Mouse (Mus musculus): Measurements from ENCODE around the gene Med23. TPM values are rescaled to one million over a fixed set of nuclear protein-coding genes. Genes with fewer than 3 reads are reported as not detected.

The Med23 gene
- polyA plus RNA-seq (2015; fragmentation: Nextera tagmentation; extraction: Ambion mirVana), result 12.1 and 13.3 TPM in 2 replicates

DNA sequence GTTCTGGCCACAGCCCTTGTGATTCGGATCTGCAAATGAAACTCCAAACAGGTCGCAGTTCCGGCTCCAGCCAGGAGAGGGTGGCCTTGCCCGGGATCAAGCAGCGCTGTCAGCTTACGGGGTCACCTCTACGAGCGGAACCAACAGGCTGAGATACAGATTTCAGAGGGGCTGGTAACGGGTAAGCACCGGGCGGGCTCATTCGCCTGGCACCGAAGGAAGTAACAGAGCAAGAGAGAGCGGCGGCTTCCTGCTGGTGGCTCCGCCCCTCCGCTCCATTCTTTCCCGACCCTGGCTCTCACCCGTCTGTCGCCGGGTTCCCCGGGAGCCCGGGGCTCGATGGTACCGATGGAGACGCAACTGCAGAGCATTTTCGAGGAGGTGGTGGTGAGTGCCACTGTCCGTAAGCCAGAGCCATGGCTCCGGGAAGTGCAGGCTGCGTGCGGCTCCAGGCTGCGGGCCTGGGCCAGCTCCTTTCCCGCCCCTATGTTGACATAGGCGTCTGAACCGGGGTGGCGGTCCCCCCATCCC, at the start of gene Med23:
Gene Med23 (plus strand): TSS at position 227 of the 531 bp plus-strand sequence.
- no peaks in the 10 kb centered on the region for H3K27me3 ChIP-seq (ENCODE audit: insufficient read depth, low read length)
- ATAC-seq (replicated peaks; ENCODE audit: low FRiP score, low read depth) (peak; percentile 100), DNase-seq (ENCODE audit: low spot score) (peak; percentile 98)
- peak within 1 kb of the TSS; percentile 85 for H3K9ac ChIP-seq (ENCODE audit: low read depth, low read length)
- H3K4me2 ChIP-seq (ENCODE audit: low read length), result peak within 1 kb of the TSS; percentile 59
- TF ChIP-seq CTCF (IDR thresholded peaks at IDR 0.05; ENCODE audit: low read depth), result peak; percentile 94
- H3K4me3 ChIP-seq (replicated peaks; ENCODE audit: low read depth, low read length), result peak within 1 kb of the TSS; percentile 86
- WGBS, result under 1% methylated on average over 35 of the region's 36 CpGs
- peaks cover 13% of the 10 kb centered on the region; the same call in 1 of the 2 replicates for H3K36me3 ChIP-seq (ENCODE audit: insufficient read depth, low read length)
- H3K9me3 ChIP-seq (replicated peaks; ENCODE audit: low read length), result no peaks in the 10 kb centered on the region
- H3K27ac ChIP-seq, result no peak within 1 kb of the TSS
- no peaks in the 10 kb centered on the region for H3K4me1 ChIP-seq (replicated peaks; ENCODE audit: insufficient read depth, low read length)

DNA sequence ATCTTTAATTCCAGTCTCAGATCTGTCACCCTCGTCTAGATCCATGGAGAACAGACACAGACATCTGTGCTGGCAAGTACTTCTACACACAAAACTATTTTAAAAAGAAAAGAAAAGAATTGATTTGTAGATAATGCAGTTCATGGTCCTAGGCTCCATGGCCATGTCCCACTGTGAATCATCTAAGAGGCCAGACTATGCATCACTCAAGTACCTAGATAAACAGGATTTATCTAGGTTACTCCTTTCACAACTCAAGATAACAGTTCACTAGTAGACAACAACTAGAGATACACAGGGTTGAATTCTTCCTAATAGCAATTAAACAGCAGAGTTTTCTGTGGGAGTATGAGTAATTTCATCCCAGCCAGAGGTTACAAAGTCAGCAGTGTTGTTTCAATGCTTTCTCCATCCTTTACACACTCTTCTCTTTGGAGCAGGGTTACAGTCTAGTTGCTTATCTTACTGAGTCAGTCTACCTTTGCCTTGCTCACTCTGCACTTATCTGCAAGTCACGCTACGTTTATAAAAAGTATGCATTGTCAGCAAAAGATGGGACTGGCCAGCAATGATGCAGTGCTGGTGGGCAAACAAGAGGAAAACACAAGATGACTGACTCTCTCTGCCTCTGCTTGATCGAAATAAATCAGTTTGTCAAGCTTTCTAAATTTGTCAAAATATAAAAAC, 47.7 kb upstream of the Med23 start:
- no peak overlapping the region for H3K4me2 ChIP-seq (ENCODE audit: low read length)
- WGBS, result 57% methylated on average over 4 of the region's 4 CpGs
- H3K27me3 ChIP-seq (ENCODE audit: insufficient read depth, low read length), result no peaks in the 10 kb centered on the region
- no peaks in the 10 kb centered on the region for H3K36me3 ChIP-seq (ENCODE audit: insufficient read depth, low read length)
- no peak overlapping the region for H3K27ac ChIP-seq
- H3K4me1 ChIP-seq (replicated peaks; ENCODE audit: insufficient read depth, low read length), result 0 out of 2 replicates have a peak, but pooled peaks cover 6% of the 10 kb centered on the region
- ATAC-seq (replicated peaks; ENCODE audit: low FRiP score, low read depth), result no peak
- no peak overlapping the region for H3K9ac ChIP-seq (ENCODE audit: low read depth, low read length)
- TF ChIP-seq CTCF (IDR thresholded peaks at IDR 0.05; ENCODE audit: low read depth), result no peak
- DNase-seq (ENCODE audit: low spot score), result no peak
- no peak overlapping the region for H3K4me3 ChIP-seq (replicated peaks; ENCODE audit: low read depth, low read length)
- H3K9me3 ChIP-seq (replicated peaks; ENCODE audit: low read length), result no peaks in the 10 kb centered on the region

DNA sequence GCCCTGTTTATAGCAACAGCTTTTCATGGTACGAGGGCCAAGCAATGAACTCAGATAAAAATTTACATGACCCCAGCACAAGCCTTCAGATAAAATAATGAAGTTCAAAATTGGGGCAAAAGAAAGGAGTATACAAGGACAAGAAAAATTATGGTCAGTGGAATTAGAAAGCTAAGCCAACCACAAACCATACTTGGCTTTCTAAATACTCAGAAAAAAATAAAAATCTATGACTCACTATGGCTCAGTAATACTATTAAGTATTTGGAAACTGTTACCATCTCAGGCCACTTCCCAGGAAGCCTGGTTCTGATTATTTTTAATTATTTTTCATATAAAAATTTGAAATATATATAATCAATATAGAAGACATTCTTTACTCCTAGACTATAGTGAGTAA, 46.9 kb upstream of the Med23 start:
- no peak overlapping the region for H3K4me3 ChIP-seq (replicated peaks; ENCODE audit: low read depth, low read length)
- H3K9ac ChIP-seq (ENCODE audit: low read depth, low read length), result no peak overlapping the region
- no peak for DNase-seq (ENCODE audit: low spot score)
- WGBS, result 35% methylated on average over 1 of the region's 1 CpGs
- H3K27me3 ChIP-seq (ENCODE audit: insufficient read depth, low read length), result no peaks in the 10 kb centered on the region
- no peaks in the 10 kb centered on the region for H3K9me3 ChIP-seq (replicated peaks; ENCODE audit: low read length)
- no peaks in the 10 kb centered on the region for H3K36me3 ChIP-seq (ENCODE audit: insufficient read depth, low read length)
- H3K27ac ChIP-seq, result peak overlapping the region; percentile 22; the same call in 1 of the 2 replicates
- H3K4me1 ChIP-seq (replicated peaks; ENCODE audit: insufficient read depth, low read length), result 0 out of 2 replicates have a peak, but pooled peaks cover 6% of the 10 kb centered on the region
- no peak for ATAC-seq (replicated peaks; ENCODE audit: low FRiP score, low read depth)
- H3K4me2 ChIP-seq (ENCODE audit: low read length), result no peak overlapping the region
- no peak for TF ChIP-seq CTCF (IDR thresholded peaks at IDR 0.05; ENCODE audit: low read depth)

DNA sequence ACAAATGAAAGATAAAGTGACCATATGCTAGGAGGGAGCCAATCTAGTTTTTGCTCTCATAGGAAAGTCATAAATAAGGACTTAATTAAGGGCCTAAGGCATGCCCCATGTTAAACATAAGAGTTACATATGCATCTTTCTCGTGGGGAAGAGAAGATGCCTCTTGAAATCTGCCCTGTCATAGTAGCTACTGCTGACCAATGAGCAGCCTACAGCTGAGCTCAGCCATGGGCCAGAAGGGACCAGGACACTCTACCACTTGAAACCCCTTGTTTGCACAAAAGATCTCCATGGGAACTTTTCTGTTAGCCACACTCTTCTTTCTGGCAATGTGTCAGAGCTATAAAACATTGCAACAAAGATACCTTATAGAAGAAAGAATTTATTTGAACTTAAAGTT, 46.5 kb upstream of the Med23 start:
- Histone ChIP-seq H3K27ac (peak overlapping the region; percentile 22; the same call in 1 of the 2 replicates), H3K9ac (ENCODE audit: low read depth, low read length) (no peak overlapping the region), H3K4me2 (ENCODE audit: low read length) (peak overlapping the region; percentile 6; the same call in 1 of the 2 replicates), H3K27me3 (ENCODE audit: insufficient read depth, low read length) (no peaks in the 10 kb centered on the region), H3K36me3 (ENCODE audit: insufficient read depth, low read length) (no peaks in the 10 kb centered on the region), H3K4me3 (replicated peaks; ENCODE audit: low read depth, low read length) (no peak overlapping the region), H3K4me1 (replicated peaks; ENCODE audit: insufficient read depth, low read length) (0 out of 2 replicates have a peak, but pooled peaks cover 6% of the 10 kb centered on the region), H3K9me3 (replicated peaks; ENCODE audit: low read length) (no peaks in the 10 kb centered on the region)
- no peak for TF ChIP-seq CTCF (IDR thresholded peaks at IDR 0.05; ENCODE audit: low read depth)
- no peak for ATAC-seq (replicated peaks; ENCODE audit: low FRiP score, low read depth)
- DNase-seq (ENCODE audit: low spot score), result no peak
- WGBS, result 40% methylated on average over 1 of the region's 1 CpGs

DNA sequence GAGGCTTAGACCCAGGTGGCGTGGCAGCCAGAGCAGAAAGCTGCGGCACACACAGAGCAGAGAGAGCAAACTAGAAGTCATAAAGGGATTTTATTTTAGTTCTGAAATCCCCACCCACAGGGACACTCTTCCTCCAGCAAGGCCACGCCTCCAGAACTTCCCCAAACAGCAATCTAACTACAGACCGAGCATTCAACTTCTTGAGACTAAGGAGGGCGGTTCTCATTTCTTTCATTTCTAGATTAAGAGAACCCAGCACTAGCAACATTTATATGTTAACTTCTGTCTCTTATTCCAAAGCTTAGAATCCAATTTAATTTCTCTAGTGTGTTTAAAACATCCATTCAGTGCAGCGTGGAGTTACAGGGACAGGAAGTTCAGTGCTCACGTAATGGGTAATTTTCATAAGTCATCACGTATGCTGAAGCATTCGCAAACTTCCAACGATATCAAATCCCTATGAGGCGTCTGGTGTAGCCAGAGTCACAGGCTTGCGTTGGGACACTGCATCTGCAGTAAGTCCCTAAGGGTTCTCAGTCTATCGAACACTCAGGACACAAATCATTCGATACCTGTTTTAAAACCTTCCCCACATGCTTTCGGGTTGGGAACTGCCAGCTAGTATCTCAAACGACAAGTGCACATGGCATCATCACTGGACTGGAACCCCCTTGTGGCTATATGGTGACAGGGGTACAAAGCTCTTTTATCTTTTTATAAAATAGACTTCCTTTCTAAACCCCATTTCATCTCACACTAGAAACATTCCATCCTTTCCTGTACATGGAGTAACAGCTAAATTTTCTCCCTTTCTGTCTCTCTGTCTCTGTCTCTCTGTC, 45.9 kb upstream of the Med23 start:
- Histone ChIP-seq H3K4me1 (replicated peaks; ENCODE audit: insufficient read depth, low read length) (0 out of 2 replicates have a peak, but pooled peaks cover 6% of the 10 kb centered on the region), H3K9me3 (replicated peaks; ENCODE audit: low read length) (no peaks in the 10 kb centered on the region), H3K27me3 (ENCODE audit: insufficient read depth, low read length) (no peaks in the 10 kb centered on the region), H3K27ac (peak overlapping the region; percentile 22; the same call in 1 of the 2 replicates), H3K9ac (ENCODE audit: low read depth, low read length) (no peak overlapping the region), H3K4me2 (ENCODE audit: low read length) (peak overlapping the region; percentile 6; the same call in 1 of the 2 replicates), H3K4me3 (replicated peaks; ENCODE audit: low read depth, low read length) (no peak overlapping the region), H3K36me3 (ENCODE audit: insufficient read depth, low read length) (no peaks in the 10 kb centered on the region)
- WGBS, result 56% methylated on average over 16 of the region's 16 CpGs
- DNase-seq (ENCODE audit: low spot score) (peak; percentile 53), ATAC-seq (replicated peaks; ENCODE audit: low FRiP score, low read depth) (no peak)
- TF ChIP-seq CTCF (IDR thresholded peaks at IDR 0.05; ENCODE audit: low read depth), result no peak

DNA sequence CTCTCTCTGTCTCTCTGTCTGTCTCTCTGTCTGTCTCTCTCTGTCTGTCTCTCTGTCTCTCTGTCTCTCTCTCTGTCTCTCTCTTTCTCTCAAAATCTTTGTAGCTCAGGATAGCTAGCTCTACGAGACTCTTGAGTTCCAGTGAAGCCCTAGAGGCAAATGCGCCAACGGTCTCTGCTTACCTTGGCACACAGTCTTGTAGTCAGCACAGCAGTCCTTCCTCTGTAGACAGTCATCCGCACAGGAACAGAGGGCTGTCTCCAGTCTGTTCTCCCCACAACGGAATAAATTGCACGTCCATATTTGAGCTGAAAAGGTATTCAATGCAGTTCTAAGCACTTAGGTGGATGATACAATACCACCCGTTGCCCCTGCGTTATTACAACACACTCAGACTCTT, 45.2 kb upstream of the Med23 start:
- WGBS, result 79% methylated on average over 8 of the region's 8 CpGs
- Histone ChIP-seq H3K27me3 (ENCODE audit: insufficient read depth, low read length) (no peaks in the 10 kb centered on the region), H3K4me3 (replicated peaks; ENCODE audit: low read depth, low read length) (no peak overlapping the region), H3K27ac (no peak overlapping the region), H3K4me1 (replicated peaks; ENCODE audit: insufficient read depth, low read length) (0 out of 2 replicates have a peak, but pooled peaks cover 6% of the 10 kb centered on the region), H3K36me3 (ENCODE audit: insufficient read depth, low read length) (no peaks in the 10 kb centered on the region), H3K9me3 (replicated peaks; ENCODE audit: low read length) (no peaks in the 10 kb centered on the region), H3K9ac (ENCODE audit: low read depth, low read length) (no peak overlapping the region), H3K4me2 (ENCODE audit: low read length) (no peak overlapping the region)
- DNase-seq (ENCODE audit: low spot score) (no peak), ATAC-seq (replicated peaks; ENCODE audit: low FRiP score, low read depth) (no peak)
- no peak for TF ChIP-seq CTCF (IDR thresholded peaks at IDR 0.05; ENCODE audit: low read depth)
